Mouse (Mus musculus): ENCODE results near the gene Appl2.

DNA sequence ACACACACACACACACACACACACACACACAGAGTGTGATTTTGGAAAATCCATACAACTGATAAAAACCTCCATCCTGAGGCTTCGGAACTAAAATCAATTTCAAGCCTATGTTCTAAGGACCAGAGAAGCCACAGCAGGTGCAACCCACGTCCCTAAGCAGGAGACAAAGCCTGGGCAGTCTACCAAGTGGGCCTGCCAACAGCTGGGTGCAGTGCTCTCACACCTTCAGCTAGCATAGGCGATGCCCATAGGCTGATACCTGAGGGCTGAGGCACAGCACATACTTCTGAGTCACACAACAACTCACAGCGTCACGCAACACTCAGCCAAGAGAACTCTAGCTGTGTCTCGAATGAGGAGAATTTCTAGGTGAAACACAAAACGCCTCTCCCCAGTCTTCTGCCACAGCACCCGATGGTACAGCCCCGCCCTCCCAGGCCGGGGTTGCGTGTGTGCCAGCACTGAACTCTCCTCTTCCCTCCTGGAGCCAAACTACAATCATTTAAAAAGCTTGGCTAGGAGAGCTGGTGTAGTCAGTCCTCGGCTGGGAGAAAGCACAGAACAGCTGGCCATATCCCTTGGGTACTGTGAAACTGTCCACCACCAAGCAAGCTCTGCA, 29.6 kb downstream of the Appl2 start:
- TF ChIP-seq EP300 (IDR thresholded peaks at IDR 0.05) (no peak), CTCF (IDR thresholded peaks at IDR 0.05) (no peak)
